Mouse (Mus musculus) lung, adult 2 months (tissue): Measurements from ENCODE around the gene Smyd3.

Experiments
- CTCF ChIP-seq: fragments of 200-500 bp; IDR thresholded peaks from 2 replicates; pipeline ENCODE4 v1.5.1; 2011; ENCODE audit warnings: mild to moderate bottlenecking, low read length, control low read depth; ENCODE audit not compliant: insufficient read depth
- POLR2A ChIP-seq: fragments of 200-500 bp; IDR thresholded peaks from 2 replicates; pipeline ENCODE4 v1.6.1; 2011; ENCODE audit warnings: low read depth, mild to moderate bottlenecking, control low read depth, low read length, borderline replicate concordance; ENCODE audit errors: extremely low read depth

- TF ChIP-seq CTCF (no peak), POLR2A (no peak)
Observed at GRCm38 (mm10) chr1:179151275-179151674, 366.6 kb downstream of the Smyd3 start.
